Mouse (Mus musculus) layer of hippocampus, adult 2 months (tissue): ENCODE data around the gene Dysf. TPM values are rescaled to one million over a fixed set of nuclear protein-coding genes. Genes with fewer than 3 reads are reported as not detected.
A peak's percentile ranks its signal among the peaks of the same experiment; 100 is the strongest.

ENCODE experiments used
- DNase-seq, 2 experiments: peaks; one replicate each; pipeline ENCODE4 v3.0.0; 2022; ENCODE audit warnings: low spot score in 2 of 2
- H3K27ac ChIP-seq: fragments of 200-600 bp; 2 replicates; pipeline ENCODE4 v1.8.1; 2022
- H3K4me3 ChIP-seq: fragments of 200-600 bp; 2 replicates; pipeline ENCODE4 v1.8.1; 2022; ENCODE audit warnings: mild to moderate bottlenecking
- CTCF ChIP-seq: fragments of 200-600 bp; conservative IDR thresholded peaks from 2 replicates; pipeline ENCODE4 v1.8.1; 2022; ENCODE audit warnings: antibody characterized with exemption, mild to moderate bottlenecking, moderate library complexity
- total RNA-seq, 2 experiments: library from RNA; stranded (reverse); gene quantifications; 2 replicates each; pipeline ENCODE4 v1.2.3; 2021

Dysf gene
- total RNA-seq, 2 experiments from 2014 or later = 1.6 to 3.6 TPM

DNA sequence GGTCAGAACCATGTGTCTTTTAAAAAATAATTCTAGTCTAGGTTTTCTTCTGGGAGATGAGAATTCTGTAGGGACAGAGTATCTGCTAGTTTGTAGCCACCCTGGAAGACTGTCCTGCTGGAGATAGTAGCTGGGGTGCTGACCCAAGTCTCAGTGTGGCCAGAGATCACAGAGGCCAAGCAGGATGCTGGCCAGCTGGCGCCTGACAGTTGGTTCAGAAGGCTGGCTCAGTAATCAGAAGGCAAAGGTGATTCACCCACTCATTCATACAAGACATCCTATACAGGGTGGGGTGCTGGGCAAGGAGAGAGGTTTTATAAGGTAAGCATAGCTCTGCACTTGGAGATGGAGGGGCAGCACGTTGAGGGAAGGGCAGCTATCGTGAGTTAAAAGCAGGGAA is 204.7 kb downstream of the Dysf start:
- DNase-seq = no peak
- Histone ChIP-seq H3K27ac (no peak overlapping the region), H3K4me3 (no peak overlapping the region)
- no peak for TF ChIP-seq CTCF

DNA sequence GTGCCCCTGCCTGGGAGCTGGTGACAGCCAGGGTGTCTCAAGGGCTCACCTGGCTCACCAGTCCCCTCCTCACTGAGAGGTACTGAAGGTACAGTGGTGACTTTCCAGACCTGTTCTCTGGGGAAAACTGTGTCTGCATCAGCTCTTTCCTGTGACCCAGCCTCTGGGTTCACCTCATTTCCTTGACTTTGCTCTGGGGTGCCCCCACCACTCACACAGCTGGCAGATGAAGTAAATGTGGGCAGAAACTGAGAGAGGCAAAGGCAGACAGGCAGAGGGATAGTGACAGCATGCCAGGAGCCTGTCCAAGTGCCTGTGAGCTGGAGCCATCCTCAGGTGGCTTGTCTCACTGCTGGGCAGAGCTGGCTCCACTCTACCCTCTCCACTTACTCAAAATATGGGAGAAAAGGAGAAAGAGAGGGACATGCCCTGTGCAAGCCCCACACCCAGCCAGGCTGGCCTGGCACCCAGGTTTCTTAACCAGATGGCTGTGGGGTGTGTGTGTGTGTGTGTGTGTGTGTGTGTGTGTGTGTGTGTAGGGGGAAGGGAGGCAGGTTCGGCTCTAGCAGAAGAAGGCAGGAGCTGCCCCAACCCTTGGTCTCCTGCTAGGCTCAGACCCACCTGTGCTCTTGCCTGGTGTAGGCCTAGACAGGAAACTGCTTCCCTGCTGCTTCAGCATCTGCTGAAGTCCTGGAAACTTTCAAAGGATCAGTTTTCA is 209.0 kb downstream of the Dysf start:
- TF ChIP-seq CTCF = no peak
- Histone ChIP-seq H3K27ac (no peak overlapping the region), H3K4me3 (no peak overlapping the region)
- no peak for DNase-seq

DNA sequence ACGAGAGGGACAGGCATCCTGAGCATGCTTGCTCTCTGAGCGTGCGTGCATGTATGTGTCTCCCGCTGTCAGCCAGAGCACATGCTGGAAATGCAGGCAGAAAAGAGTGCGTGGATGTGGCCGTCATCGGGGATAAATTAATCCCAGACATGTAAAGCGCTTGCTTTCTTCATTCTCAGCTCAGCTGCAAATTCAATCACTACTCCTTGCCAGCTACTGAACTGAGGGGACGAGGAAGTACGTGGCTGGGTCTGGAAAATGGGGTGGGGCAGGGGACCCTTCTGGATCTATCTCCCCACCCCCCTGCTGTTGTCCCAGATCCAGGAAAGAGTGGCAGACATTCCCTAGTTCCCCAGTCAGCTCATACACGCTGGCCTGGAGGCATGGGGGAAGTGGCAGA is 210.7 kb downstream of the Dysf start:
- Histone ChIP-seq H3K4me3 (no peak overlapping the region), H3K27ac (no peak overlapping the region)
- DNase-seq = no peak
- TF ChIP-seq CTCF = no peak

DNA sequence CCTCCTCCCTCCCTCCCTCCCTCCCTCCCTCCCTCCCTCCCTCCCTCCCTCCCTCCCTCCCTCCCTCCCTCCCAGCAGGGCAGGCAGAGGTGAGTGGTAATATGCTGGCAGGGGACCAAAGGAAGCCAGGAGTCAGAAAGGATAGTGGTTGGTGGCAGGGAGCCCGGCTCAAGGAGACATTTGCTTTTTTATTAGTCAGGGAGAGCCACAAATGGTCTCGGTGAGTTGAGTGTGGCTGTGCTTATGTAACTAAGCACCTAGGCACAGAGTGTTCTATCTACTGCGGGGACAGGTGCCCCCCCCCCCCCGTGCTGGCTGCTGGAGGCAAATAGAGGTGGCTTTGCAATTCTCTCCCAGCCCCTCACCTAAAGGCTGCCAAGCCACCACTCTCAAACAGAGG is 216.5 kb downstream of the Dysf start:
- DNase-seq = no peak
- TF ChIP-seq CTCF = no peak
- H3K27ac ChIP-seq = peak overlapping the region; percentile 82
- H3K4me3 ChIP-seq = no peak overlapping the region

DNA sequence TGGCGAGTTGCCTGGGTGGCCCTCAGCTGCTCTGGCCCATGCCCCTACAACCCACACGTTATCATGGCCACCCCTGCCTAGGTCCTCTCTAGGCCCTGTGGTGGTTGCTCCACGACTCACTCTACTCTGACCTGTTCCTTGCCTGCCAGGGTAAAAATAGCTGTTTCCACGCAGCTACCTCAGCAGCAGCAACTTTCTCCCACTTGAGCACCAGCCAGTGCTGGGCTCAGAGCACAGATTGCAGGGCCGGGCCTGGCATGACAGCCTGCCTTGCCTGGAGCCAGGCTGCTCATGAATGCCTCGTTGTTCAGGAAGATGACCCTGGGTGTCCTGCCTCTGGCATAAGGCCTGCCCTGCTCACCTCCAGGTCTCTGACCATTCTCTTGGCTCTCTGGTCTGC is 217.2 kb downstream of the Dysf start:
- peak; percentile 60 to 66 for DNase-seq
- TF ChIP-seq CTCF = no peak
- Histone ChIP-seq H3K27ac (peak overlapping the region; percentile 82), H3K4me3 (no peak overlapping the region)

DNA sequence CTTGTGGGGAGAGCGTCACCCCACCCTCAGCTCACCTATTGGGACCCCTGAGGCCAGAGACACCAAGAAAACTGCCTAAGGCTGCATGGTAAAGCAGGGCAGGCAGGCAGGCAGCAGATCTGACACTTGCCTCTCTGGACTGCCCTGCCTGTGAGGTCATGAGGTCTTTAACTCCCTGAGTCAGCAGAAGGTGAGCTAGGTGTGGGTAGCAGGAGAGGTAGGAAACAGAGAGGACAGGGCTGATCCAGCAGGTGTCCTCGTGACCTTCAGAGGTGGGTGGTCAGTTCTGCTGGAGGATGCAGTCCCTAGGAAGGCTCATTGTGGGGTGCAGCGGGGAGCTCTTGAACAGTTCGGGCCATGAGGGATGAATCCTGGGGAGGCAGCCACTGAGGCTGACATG is 219.8 kb downstream of the Dysf start:
- H3K4me3 ChIP-seq = no peak overlapping the region
- DNase-seq = no peak
- TF ChIP-seq CTCF = no peak
- no peak overlapping the region for H3K27ac ChIP-seq

DNA sequence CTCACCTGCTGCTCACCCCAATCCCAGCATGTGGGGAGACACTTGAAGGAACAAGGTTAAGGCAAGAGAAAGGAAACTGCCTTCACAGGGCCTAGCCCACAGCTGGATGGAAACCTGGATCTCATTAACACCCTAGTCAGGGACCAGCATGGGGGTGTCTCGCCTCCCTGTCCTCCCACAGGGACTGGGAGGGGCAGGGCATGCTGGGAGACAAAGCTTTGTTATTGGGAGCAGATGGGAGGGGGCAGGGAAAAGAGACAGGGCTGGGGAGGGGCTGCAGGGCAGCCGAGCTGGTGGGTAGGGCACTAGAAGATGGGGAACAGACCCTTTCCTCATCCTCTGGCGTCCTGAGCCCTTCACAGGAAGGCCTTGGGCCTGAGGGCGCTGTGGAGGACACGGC is 220.4 kb downstream of the Dysf start:
- no peak for DNase-seq
- no peak for TF ChIP-seq CTCF
- no peak overlapping the region for H3K27ac ChIP-seq
- H3K4me3 ChIP-seq = no peak overlapping the region

DNA sequence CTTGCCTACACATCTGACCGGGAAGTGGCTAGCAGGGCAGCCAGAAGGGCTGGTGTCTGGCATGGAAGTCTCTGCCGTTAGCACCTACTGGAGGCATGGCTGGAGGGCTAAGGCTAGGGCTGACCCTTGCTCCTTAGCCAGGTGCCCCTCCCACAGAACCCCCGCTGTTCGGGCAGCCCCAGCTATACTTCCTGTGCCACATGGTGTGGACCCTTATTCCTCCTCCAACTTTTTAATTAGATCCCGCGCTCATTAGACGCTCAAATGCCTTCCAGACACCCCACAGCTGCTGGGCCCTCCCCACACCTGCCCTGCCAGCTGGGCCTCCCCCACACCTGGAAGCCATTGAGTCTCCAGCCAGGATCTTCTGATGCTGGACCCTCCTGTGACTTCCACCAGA is 221.3 kb downstream of the Dysf start:
- Histone ChIP-seq H3K27ac (peak overlapping the region; percentile 41; the same call in 1 of the 2 replicates), H3K4me3 (no peak overlapping the region)
- no peak for DNase-seq
- TF ChIP-seq CTCF = no peak

DNA sequence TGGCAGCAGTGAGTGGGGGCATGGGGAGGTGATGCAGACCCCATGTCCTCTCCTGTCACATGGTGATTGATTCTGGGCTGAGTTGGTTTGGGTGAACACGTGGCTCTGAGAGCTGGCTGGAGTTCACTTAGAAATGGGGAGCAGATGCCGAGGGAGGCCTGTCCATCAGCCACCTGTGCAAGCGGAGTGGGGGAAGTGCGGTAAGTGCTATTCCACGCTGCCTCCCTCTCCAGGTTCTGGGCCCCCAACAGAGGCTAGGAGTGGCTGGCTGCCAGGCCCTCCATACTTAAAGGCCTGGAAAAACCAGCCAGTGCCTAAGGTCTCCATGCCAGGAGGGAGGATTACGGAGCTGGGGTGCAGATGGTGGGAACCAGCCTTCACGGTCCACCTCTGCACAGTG is 222.7 kb downstream of the Dysf start:
- Histone ChIP-seq H3K4me3 (no peak overlapping the region), H3K27ac (peak overlapping the region; percentile 51; the same call in 1 of the 2 replicates)
- DNase-seq = no peak
- TF ChIP-seq CTCF = no peak

DNA sequence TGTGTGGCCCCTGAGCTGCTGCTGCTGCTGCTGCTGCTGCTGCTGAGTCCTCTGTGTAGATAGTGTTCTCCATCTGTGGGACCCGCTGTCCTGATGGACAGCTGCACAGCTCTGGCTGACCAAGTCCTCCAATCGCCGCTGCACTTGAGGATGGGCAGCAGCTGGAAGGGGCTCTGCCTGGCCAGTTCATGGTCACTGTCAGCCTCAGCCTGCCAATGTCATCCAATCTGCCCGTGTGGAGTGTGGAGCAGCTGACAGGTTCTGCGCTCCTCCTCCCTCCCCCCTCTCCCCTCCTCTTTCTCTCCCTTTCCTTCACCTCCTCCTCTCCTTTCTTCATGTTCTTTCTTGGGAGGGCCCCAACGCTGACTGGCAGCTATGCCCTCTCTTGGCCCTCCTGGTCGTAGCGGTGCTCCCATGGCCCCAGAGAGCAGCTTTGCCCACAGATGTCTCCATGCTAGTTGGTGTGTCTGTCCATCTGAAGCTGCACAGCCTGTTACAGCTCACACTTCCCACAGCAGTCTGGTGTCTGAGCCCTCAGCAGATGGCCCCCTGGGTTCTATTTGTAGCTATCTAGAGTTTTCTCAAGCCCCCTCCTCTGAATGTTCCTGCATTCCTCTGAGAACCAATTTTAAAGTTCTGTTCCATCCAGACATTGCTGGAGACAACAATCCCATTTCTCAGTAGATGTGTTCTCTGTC is 223.8 kb downstream of the Dysf start:
- DNase-seq = peak; percentile 50 to 65
- no peak for TF ChIP-seq CTCF
- Histone ChIP-seq H3K27ac (peak overlapping the region; percentile 43; the same call in 1 of the 2 replicates), H3K4me3 (no peak overlapping the region)

DNA sequence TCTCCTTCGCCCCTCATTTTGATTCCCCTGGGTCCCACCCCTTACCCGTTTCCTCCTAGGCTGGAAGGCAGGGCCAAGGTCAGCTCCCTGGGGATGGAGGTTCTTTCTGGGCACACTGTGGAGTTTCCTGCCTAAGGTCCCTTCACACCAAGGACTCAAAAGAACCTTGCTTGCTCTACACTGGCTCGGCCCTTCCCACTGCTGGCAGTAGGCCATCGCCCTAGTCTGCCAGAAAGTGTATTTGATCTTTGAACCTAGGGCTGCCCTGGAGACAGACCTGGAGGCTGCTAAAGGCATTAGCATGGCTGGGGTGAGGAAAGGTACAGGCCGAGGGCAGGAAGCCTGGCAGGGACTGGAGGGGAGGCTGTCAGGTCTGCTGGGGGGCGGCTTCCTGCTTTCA is 225.4 kb downstream of the Dysf start:
- Histone ChIP-seq H3K27ac (no peak overlapping the region), H3K4me3 (no peak overlapping the region)
- no peak for DNase-seq
- no peak for TF ChIP-seq CTCF

DNA sequence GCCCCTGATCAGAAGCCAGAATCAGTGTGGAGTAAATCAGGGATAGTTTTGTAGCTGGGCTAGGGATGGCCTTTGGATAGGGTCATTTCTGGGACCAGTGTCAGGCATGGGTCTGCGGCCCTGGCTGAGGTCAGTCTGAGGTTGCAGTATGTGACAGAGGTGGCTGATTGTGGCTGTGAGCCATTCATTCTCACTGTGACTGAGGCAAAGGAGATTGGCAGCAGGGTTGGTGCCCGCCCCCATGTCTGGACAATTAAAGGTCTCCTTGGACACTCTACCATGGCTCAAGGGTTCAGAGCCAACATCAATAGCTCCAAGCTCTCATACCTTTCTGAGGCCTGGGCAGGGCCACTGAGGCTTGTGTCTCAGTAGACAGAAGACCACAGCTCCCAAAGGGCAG is 227.0 kb downstream of the Dysf start:
- Histone ChIP-seq H3K4me3 (no peak overlapping the region), H3K27ac (no peak overlapping the region)
- DNase-seq = no peak
- TF ChIP-seq CTCF = no peak

DNA sequence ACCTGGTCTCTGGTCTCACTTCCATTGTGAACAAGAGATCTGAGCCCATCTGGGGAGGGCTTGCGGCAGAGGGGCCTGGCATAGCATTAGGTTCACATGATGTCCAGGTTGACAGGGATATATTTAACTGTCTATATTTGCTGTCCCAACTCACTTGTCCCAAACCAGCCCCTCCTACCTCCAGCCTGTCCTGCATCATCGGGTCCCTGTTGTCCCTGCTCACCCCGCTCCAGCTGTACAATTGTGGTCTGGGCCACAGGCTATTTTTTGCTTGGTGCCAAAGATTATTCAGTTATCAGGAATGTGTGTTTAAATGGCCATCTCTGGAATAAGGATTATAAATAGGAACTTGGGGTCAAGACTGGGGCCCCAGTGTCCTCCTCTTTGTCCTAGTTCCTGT is 235.0 kb downstream of the Dysf start:
- TF ChIP-seq CTCF = no peak
- H3K27ac ChIP-seq = no peak overlapping the region
- no peak for DNase-seq
- H3K4me3 ChIP-seq = no peak overlapping the region
